In genomic region chr7:132585695-132586491, GRCm38 (mm10) we compare ENCODE assay signal across 24 mouse cellular contexts. TPM values are rescaled to one million over a fixed set of nuclear protein-coding genes. Genes with fewer than 3 reads are reported as not detected.
DNase-seq lines count a peak whose midpoint lies in the region; ATAC-seq and TF ChIP-seq lines count a peak whose summit lies in the region.
"Had no signal": no experiment of that assay in that cellular context is flagged by ENCODE, and none has a peak within 500 bp of the region (broad histone marks: within the 10 kb centered on the region; RNA-seq: fewer than 3 reads in every experiment).

No protein-coding gene starts in this region.

- no peaks in the 10 kb centered on the region; the same call in 1 of the 2 replicates for H3K27me3 ChIP-seq in liver, adult 2 months (ENCODE audit: control insufficient read depth, insufficient read depth, low read length)
- peaks cover 28% of the 10 kb centered on the region for H3K27me3 ChIP-seq in liver, postnatal 0 days (ENCODE audit: insufficient read depth, low read length)
- no peaks in the 10 kb centered on the region for H3K27me3 ChIP-seq in intestine, embryonic 16.5 days (replicated peaks; ENCODE audit: control insufficient read depth, insufficient read depth, low read length)
- H3K27me3 ChIP-seq in small intestine, adult 2 months (ENCODE audit: control insufficient read depth, insufficient read depth, low read length): no peaks in the 10 kb centered on the region
- H3K27me3 ChIP-seq: embryonic facial prominence, embryonic 12.5 days; forebrain, embryonic 13.5 days; forebrain, embryonic 15.5 days had no signal

- peak; percentile 82 for DNase-seq in liver, adult 2 months (ENCODE audit: extremely low read depth, low read depth, low spot score)
- no peak for DNase-seq in liver, postnatal 0 days
- DNase-seq in adrenal gland, adult 8-10 months: no peak
- no peak for DNase-seq in thymus, adult 18-20 months
- DNase-seq: adrenal gland, adult 2 months; adrenal gland, postnatal 14 days; adrenal gland, postnatal 36 days; B cell, adult 2 months; cerebellum, adult 11-12 months; cerebellum, adult 2 months; cerebellum, adult 9-11 months; cerebellum, postnatal 14 days; cerebellum, postnatal 36 days; forebrain, postnatal 0 days had no signal

- H3K27ac ChIP-seq in liver, adult 2 months (replicated peaks; ENCODE audit: insufficient read depth, low read depth, low read length): no peak overlapping the region
- no peak overlapping the region for H3K27ac ChIP-seq in liver, postnatal 0 days (ENCODE audit: low read depth)
- peak overlapping the region; percentile 55; the same call in 1 of the 2 replicates for H3K27ac ChIP-seq in intestine, embryonic 16.5 days (ENCODE audit: low read length)
- 0 out of 2 replicates have a peak overlapping the region, but pooled peaks have one; percentile 0 for H3K27ac ChIP-seq in small intestine, adult 2 months (ENCODE audit: insufficient read depth, low read depth, low read length)
- H3K27ac ChIP-seq: embryonic facial prominence, embryonic 10.5 days; embryonic facial prominence, embryonic 12.5 days; forebrain, embryonic 13.5 days; forebrain, embryonic 15.5 days had no signal

- H3K9me3 ChIP-seq in liver, postnatal 0 days (ENCODE audit: low read length): no peaks in the 10 kb centered on the region
- no peaks in the 10 kb centered on the region for H3K9me3 ChIP-seq in intestine, embryonic 16.5 days (ENCODE audit: control insufficient read depth, low read length)
- H3K9me3 ChIP-seq: embryonic facial prominence, embryonic 10.5 days; embryonic facial prominence, embryonic 12.5 days; forebrain, embryonic 13.5 days; forebrain, embryonic 15.5 days; G1E had no signal

- H3K36me3 ChIP-seq in liver, adult 2 months (ENCODE audit: control insufficient read depth, insufficient read depth, low read length): no peaks in the 10 kb centered on the region
- H3K36me3 ChIP-seq in liver, postnatal 0 days (replicated peaks; ENCODE audit: insufficient read depth, low read length): no peaks in the 10 kb centered on the region
- no peaks in the 10 kb centered on the region for H3K36me3 ChIP-seq in intestine, embryonic 16.5 days (ENCODE audit: control insufficient read depth, insufficient read depth, low read length)
- no peaks in the 10 kb centered on the region for H3K36me3 ChIP-seq in small intestine, adult 2 months (ENCODE audit: control insufficient read depth, insufficient read depth, low read length)
- H3K36me3 ChIP-seq: embryonic facial prominence, embryonic 10.5 days; embryonic facial prominence, embryonic 12.5 days; forebrain, embryonic 15.5 days; G1E had no signal

- no peak overlapping the region for H3K4me2 ChIP-seq in liver, postnatal 0 days (ENCODE audit: low read depth, low read length)
- H3K4me2 ChIP-seq in intestine, embryonic 16.5 days (ENCODE audit: low read depth, low read length): no peak overlapping the region
- H3K4me2 ChIP-seq: embryonic facial prominence, embryonic 12.5 days; forebrain, embryonic 13.5 days; forebrain, embryonic 15.5 days had no signal

- H3K79me2 ChIP-seq in liver, adult 2 months (ENCODE audit: control insufficient read depth, insufficient read depth, low read length): no peaks in the 10 kb centered on the region

- H3K4me3 ChIP-seq in liver, adult 2 months (ENCODE audit: insufficient read depth, low read depth, low read length): no peak overlapping the region
- H3K4me3 ChIP-seq in liver, postnatal 0 days (ENCODE audit: low read depth, low read length): no peak overlapping the region
- no peak overlapping the region for H3K4me3 ChIP-seq in intestine, embryonic 16.5 days (ENCODE audit: low read length)
- H3K4me3 ChIP-seq in small intestine, adult 2 months (ENCODE audit: low read depth, low read length): no peak overlapping the region
- H3K4me3 ChIP-seq: embryonic facial prominence, embryonic 10.5 days; embryonic facial prominence, embryonic 12.5 days; forebrain, embryonic 13.5 days; forebrain, embryonic 15.5 days had no signal

- no peak overlapping the region for H3K9ac ChIP-seq in liver, adult 2 months (ENCODE audit: low read depth, low read length)
- no peak overlapping the region for H3K9ac ChIP-seq in liver, postnatal 0 days (replicated peaks)
- no peak overlapping the region for H3K9ac ChIP-seq in intestine, embryonic 16.5 days (ENCODE audit: low read depth, low read length)
- H3K9ac ChIP-seq: embryonic facial prominence, embryonic 12.5 days; forebrain, embryonic 13.5 days; forebrain, embryonic 15.5 days; forebrain, postnatal 0 days had no signal

- WGBS in liver, adult 2 months: 26% methylated on average over 3 of the region's 3 CpGs
- 51% methylated on average over 3 of the region's 3 CpGs for WGBS in liver, postnatal 0 days (ENCODE audit: insufficient replicate concordance)
- WGBS in intestine, embryonic 16.5 days: 45% methylated on average over 3 of the region's 3 CpGs
- 23% methylated on average over 3 of the region's 3 CpGs for WGBS in small intestine, adult 2 months

- no peak for TF ChIP-seq POLR2A in liver, adult 2 months (IDR thresholded peaks at IDR 0.05; ENCODE audit: extremely low read depth, insufficient read depth, low read length)
- TF ChIP-seq POLR2A in small intestine, adult 2 months (IDR thresholded peaks at IDR 0.05; ENCODE audit: low read depth, low read length): no peak

- TF ChIP-seq EP300 in liver, postnatal 0 days (IDR thresholded peaks at IDR 0.05; ENCODE audit: low read depth): no peak

- no peak for TF ChIP-seq CTCF in liver, adult 2 months (IDR thresholded peaks at IDR 0.05; ENCODE audit: low read depth, low read length)
- no peak for TF ChIP-seq CTCF in liver, postnatal 0 days (IDR thresholded peaks at IDR 0.05; ENCODE audit: low read depth)
- TF ChIP-seq CTCF in small intestine, adult 2 months (IDR thresholded peaks at IDR 0.05; ENCODE audit: extremely low read depth, insufficient read length, insufficient replicate concordance, low read depth, low read length): no peak

- H3K4me1 ChIP-seq in liver, adult 2 months (ENCODE audit: control insufficient read depth, insufficient read depth, low read length): no peaks in the 10 kb centered on the region
- no peaks in the 10 kb centered on the region; the same call in 1 of the 2 replicates for H3K4me1 ChIP-seq in liver, postnatal 0 days (ENCODE audit: insufficient read depth)
- peaks cover 11% of the 10 kb centered on the region for H3K4me1 ChIP-seq in intestine, embryonic 16.5 days (ENCODE audit: control insufficient read depth, insufficient read depth, low read length)
- peaks cover 23% of the 10 kb centered on the region for H3K4me1 ChIP-seq in small intestine, adult 2 months (ENCODE audit: control insufficient read depth, insufficient read depth, insufficient read length, low read length)
- H3K4me1 ChIP-seq: embryonic facial prominence, embryonic 10.5 days; embryonic facial prominence, embryonic 12.5 days; forebrain, embryonic 13.5 days; forebrain, embryonic 15.5 days had no signal

- no peak for ATAC-seq in liver, postnatal 0 days
- peak; percentile 66 for ATAC-seq in intestine, embryonic 16.5 days
- ATAC-seq: CD4-positive, CD25-positive, alpha-beta regulatory T cell, adult 4 months; forebrain, embryonic 13.5 days; forebrain, embryonic 15.5 days; forebrain, postnatal 0 days had no signal

RNA-seq across cellular contexts. Expression of gene Oat, which starts 9.7 kb away (rescaled TPM):
- 1,118 and 1,626 TPM in 2 replicates for total RNA-seq in liver, adult 2 months (2014; rRNA removed)
- 1,069 and 1,820 TPM in 2 replicates for polyA plus RNA-seq in liver, adult 2 months (2012; rRNA removed)
- 43.8 and 44.6 TPM in 2 replicates for polyA plus RNA-seq in liver, postnatal 0 days (2015; fragmentation: Nextera tagmentation; extraction: Ambion mirVana)
- 1,956 and 2,187 TPM in 2 replicates for polyA plus RNA-seq in intestine, embryonic 16.5 days (2015; fragmentation: Nextera tagmentation; extraction: Ambion mirVana)
- 37.4 and 251 TPM in 2 replicates for polyA plus RNA-seq in small intestine, adult 2 months (2012; rRNA removed)
- 100 to 1,000 TPM; 140 to 156 (median 148) TPM for total RNA-seq in adrenal gland, adult 8-10 months (2022)

RNA-seq across cellular contexts. Expression of gene Nkx1-2, which starts 13.5 kb away (rescaled TPM):
- not detected in 2 replicates for total RNA-seq in liver, adult 2 months (2014; rRNA removed)
- polyA plus RNA-seq in liver, adult 2 months (2012; rRNA removed): 0.04 TPM in 1 of 2 replicates, not detected in the other
- not detected in 2 replicates for polyA plus RNA-seq in liver, postnatal 0 days (2015; fragmentation: Nextera tagmentation; extraction: Ambion mirVana)
- polyA plus RNA-seq in intestine, embryonic 16.5 days (2015; fragmentation: Nextera tagmentation; extraction: Ambion mirVana): 0.59 and 0.70 TPM in 2 replicates
- polyA plus RNA-seq in small intestine, adult 2 months (2012; rRNA removed): 0.04 and 0.24 TPM in 2 replicates
- total RNA-seq in adrenal gland, adult 8-10 months (2022): not detected
- total RNA-seq: adrenal gland, adult 2 months; adrenal gland, postnatal 14 days; adrenal gland, postnatal 36 days; forebrain, postnatal 0 days had no signal
- polyA plus RNA-seq: adrenal gland, adult 2 months; CD4-positive, CD25-positive, alpha-beta regulatory T cell, adult 4 months; cerebellum, adult 2 months; embryonic facial prominence, embryonic 14.5 days; forebrain, embryonic 11.5 days; forebrain, postnatal 0 days; G1E had no signal

RNA-seq across cellular contexts. Expression of gene Lhpp, which starts 24.5 kb away (rescaled TPM):
- 55.4 and 60.2 TPM in 2 replicates for total RNA-seq in liver, adult 2 months (2014; rRNA removed)
- 137 and 166 TPM in 2 replicates for polyA plus RNA-seq in liver, adult 2 months (2012; rRNA removed)
- 9.0 and 10.4 TPM in 2 replicates for polyA plus RNA-seq in liver, postnatal 0 days (2015; fragmentation: Nextera tagmentation; extraction: Ambion mirVana)
- polyA plus RNA-seq in intestine, embryonic 16.5 days (2015; fragmentation: Nextera tagmentation; extraction: Ambion mirVana): 47.8 and 54.7 TPM in 2 replicates
- polyA plus RNA-seq in small intestine, adult 2 months (2012; rRNA removed): 8.2 and 36.1 TPM in 2 replicates
- total RNA-seq in adrenal gland, adult 8-10 months (2022): 10 to 100 TPM; 26.7 to 38.0 (median 29.8) TPM

Comparison
In these comparisons a context has a peak if more than half of its experiments do, and no peak if none do; other contexts are left out.
1. H3K27ac ChIP-seq: peak in intestine, embryonic 16.5 days (single experiment) and small intestine, adult 2 months (single experiment); none in liver, adult 2 months (single experiment) and liver, postnatal 0 days (single experiment).